Mouse (Mus musculus) layer of hippocampus, adult 6 months (tissue): ENCODE results near the gene Hacd2. TPM values are rescaled to one million over a fixed set of nuclear protein-coding genes. Genes with fewer than 3 reads are reported as not detected.

Experiments used
- long read RNA-seq, 2 experiments: library from polyadenylated mRNA; unstranded; transcript quantifications; one replicate each; pipeline ENCODE4 v2.0.0; 2019 to 2020
- polyA plus RNA-seq: library from polyadenylated mRNA; unstranded; fragments of <200 nt; fragmentation: Nextera tagmentation; gene quantifications from 2 replicates; pipeline ENCODE4 v1.2.3, GENCODE M21; 2021

The Hacd2 gene
- polyA plus RNA-seq: 126 and 152 TPM in 2 replicates
- long read RNA-seq, experiment 1, partial matches to known transcripts: 0 of 8 reads
- long read RNA-seq, experiment 1, other reads (novel, unspliced or antisense): 8 of 8 reads
- long read RNA-seq, experiment 2, partial matches to known transcripts: 0 of 15 reads
- long read RNA-seq, experiment 2, other reads (novel, unspliced or antisense): 10 of 15 reads

DNA sequence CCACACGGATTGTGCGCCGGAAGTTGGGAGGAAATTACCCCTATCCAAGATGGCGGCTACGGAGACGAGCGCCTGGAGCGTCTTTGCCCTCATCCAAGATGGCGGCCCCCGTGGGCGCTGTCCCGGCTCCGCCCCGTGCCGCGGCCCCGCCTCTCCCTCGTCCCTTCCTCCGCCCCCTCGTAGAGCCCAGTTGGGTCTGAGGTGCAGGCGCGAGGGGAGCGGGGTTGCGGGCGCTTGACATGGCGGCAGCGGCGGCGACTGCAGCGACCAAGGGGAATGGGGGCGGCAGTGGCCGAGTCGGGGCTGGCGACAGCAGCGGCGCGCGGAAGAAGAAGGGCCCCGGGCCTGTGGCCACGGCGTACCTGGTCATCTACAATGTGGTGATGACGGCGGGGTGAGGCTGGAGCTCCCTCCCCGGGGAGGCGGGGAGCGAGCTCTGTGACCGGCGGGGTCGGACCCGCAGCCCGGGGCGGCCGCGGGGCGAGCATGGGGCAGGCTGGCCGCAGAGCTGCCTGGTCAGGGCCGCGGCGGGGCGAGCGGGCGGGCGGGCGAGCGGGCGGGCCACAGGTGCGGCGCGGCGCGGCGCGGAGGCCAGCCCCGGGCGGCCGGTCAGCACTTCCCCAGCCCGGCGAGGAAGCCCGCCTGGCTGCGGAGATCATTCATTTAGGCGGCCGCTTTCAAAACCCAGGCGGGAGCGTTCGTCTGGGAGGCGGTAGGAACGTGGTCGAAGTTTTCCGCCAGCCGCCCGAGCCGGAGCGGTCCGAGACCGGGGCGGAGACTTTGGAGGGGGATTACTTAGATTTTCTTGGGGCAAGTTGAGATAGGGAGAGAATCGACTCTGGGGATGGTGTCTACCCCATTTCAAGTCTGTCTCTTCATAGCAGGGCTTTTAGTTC lies at the start of gene Hacd2:
Gene Hacd2 (plus strand): TSS at position 187 of the 896 bp plus-strand sequence.

DNA sequence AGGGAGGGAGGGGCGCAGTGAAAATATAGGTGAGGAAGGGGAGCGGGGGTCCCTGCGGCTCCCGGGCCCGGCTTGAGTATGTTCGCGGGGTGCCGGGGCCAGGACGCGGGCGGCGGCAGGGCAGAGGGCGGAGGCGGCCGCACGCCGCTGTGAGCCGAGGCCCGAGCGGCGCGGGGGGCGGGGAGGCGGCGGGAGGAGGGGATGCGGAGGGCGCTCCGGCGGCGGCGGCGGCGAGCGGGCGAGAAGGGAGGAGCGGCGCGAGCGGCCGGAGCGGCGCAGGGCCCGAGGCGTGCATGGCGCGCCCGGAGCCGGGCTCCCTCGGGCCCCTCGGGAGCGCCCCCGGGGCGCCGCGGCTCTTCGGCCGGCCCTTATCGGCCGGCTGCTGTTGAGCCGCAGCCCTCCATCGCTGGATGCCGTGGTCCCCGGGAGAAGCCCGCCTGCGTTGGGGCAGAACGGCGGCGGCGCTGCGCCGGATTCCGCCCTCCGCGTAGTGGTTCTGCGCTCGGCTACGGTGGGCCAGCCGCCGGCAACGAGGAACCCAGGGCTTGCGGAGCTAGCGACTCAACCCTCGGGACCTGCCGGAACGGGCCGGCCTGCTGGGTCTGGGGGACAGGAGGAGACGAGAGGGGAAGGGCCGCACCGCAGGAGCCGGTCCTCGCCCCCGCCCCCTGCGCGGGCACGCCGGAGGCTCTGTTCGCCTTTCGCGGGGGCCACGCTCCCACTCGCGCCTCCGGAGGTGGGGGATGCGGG lies 132.6 kb downstream of the Hacd2 start, which contains the start of gene Adcy5:
Gene Adcy5 (plus strand): TSS at position 237 of the 750 bp plus-strand sequence.

Other genes starting within 250 kb of the Hacd2 start
- 7.9 and 9.6 TPM in 2 replicates for gene Adcy5, start 132.4 kb downstream of the Hacd2 start, polyA plus RNA-seq